Mouse (Mus musculus) liver, embryonic 12.5 days (tissue): ENCODE results near the gene Rrp7a. TPM values are rescaled to one million over a fixed set of nuclear protein-coding genes. Genes with fewer than 3 reads are reported as not detected.

Experiments
- ATAC-seq: fragments of 200-750 bp; cut with Nextera tagmentation; 2 replicates; pipeline ENCODE4 v1.8.0; 2017; ENCODE audit warnings: moderate number of reproducible peaks, mild to moderate bottlenecking, moderate library complexity
- H3K27ac ChIP-seq: fragments of 300-500 bp; sonication (generic); 2 replicates; pipeline ENCODE4 v1.5.1; 2016; ENCODE audit warnings: mild to moderate bottlenecking
- H3K27me3 ChIP-seq: fragments of 300-500 bp; sonication (generic); replicated peaks from 2 replicates; pipeline ENCODE4 v1.6.1; 2016; ENCODE audit warnings: mild to moderate bottlenecking, moderate library complexity
- H3K36me3 ChIP-seq: fragments of 300-500 bp; sonication (generic); 2 replicates; pipeline ENCODE4 v1.6.1; 2016; ENCODE audit warnings: mild to moderate bottlenecking, moderate library complexity
- H3K4me1 ChIP-seq: fragments of 300-500 bp; sonication (generic); 2 replicates; pipeline ENCODE4 v1.6.1; 2016
- H3K4me2 ChIP-seq: fragments of 300-500 bp; sonication (generic); 2 replicates; pipeline ENCODE4 v1.6.1; 2016; ENCODE audit warnings: mild to moderate bottlenecking, moderate library complexity
- H3K4me3 ChIP-seq: fragments of 300-500 bp; sonication (generic); 2 replicates; pipeline ENCODE4 v1.5.1; 2016; ENCODE audit warnings: mild to moderate bottlenecking, moderate library complexity
- H3K9ac ChIP-seq: fragments of 300-500 bp; sonication (generic); 2 replicates; pipeline ENCODE4 v1.6.1; 2016; ENCODE audit warnings: mild to moderate bottlenecking, moderate library complexity
- H3K9me3 ChIP-seq: fragments of 300-500 bp; sonication (generic); replicated peaks from 2 replicates; pipeline ENCODE4 v1.6.1; 2016; ENCODE audit warnings: mild to moderate bottlenecking, moderate library complexity
- WGBS: fragments of 180-500 bp; shearing (Covaris S2); methylation state at CpG from one replicate; pipeline ENCODE4 v1.1.7; 2016; ENCODE audit not compliant: insufficient replicate concordance; 5-methylcytosine and 5-hydroxymethylcytosine counted together
- polyA plus RNA-seq: library from polyadenylated mRNA; unstranded; fragments of >200 nt; fragmentation: Nextera tagmentation; extraction: Ambion mirVana; gene quantifications from 2 replicates; pipeline ENCODE4 v1.2.1, GENCODE M21; 2016

Rrp7a gene
- polyA plus RNA-seq, 1 experiment from 2014 or later = 42.3 TPM

GRCm38 (mm10) chr15:83075607-83076525 is 46.7 kb downstream of the Rrp7a start:
- H3K4me1 ChIP-seq = no peaks in the 10 kb centered on the region
- no peaks in the 10 kb centered on the region for H3K36me3 ChIP-seq
- WGBS = 15% methylated on average over 27 of the region's 27 CpGs
- no peak overlapping the region for H3K4me3 ChIP-seq
- H3K4me2 ChIP-seq = peak overlapping the region; percentile 38; the same call in 1 of the 2 replicates
- H3K27ac ChIP-seq = no peak overlapping the region
- no peak overlapping the region for H3K9ac ChIP-seq
- H3K9me3 ChIP-seq = no peaks in the 10 kb centered on the region
- ATAC-seq = no peak
- peaks cover 42% of the 10 kb centered on the region for H3K27me3 ChIP-seq

- H3K36me3 ChIP-seq = no peaks in the 10 kb centered on the region
- H3K4me1 ChIP-seq = no peaks in the 10 kb centered on the region
- H3K4me2 ChIP-seq = no peak overlapping the region
- no peaks in the 10 kb centered on the region for H3K9me3 ChIP-seq
- H3K9ac ChIP-seq = no peak overlapping the region
- ATAC-seq = no peak
- H3K27me3 ChIP-seq = peaks cover 42% of the 10 kb centered on the region
- no peak overlapping the region for H3K4me3 ChIP-seq
- H3K27ac ChIP-seq = no peak overlapping the region
- WGBS = 73% methylated on average over 4 of the region's 4 CpGs
Measured at GRCm38 (mm10) chr15:83074179-83074578, 48.4 kb downstream of the Rrp7a start.

GRCm38 (mm10) chr15:83071752-83072151 is 50.8 kb downstream of the Rrp7a start:
- Histone ChIP-seq H3K4me3 (no peak overlapping the region), H3K36me3 (no peaks in the 10 kb centered on the region), H3K4me2 (no peak overlapping the region), H3K4me1 (no peaks in the 10 kb centered on the region), H3K27ac (no peak overlapping the region), H3K27me3 (peaks cover 28% of the 10 kb centered on the region), H3K9me3 (no peaks in the 10 kb centered on the region), H3K9ac (no peak overlapping the region)
- 67% methylated on average over 5 of the region's 5 CpGs for WGBS
- ATAC-seq = no peak

GRCm38 (mm10) chr15:83070942-83071341 is 51.7 kb downstream of the Rrp7a start:
- no peak overlapping the region for H3K4me3 ChIP-seq
- WGBS = 52% methylated on average over 3 of the region's 3 CpGs
- no peaks in the 10 kb centered on the region for H3K36me3 ChIP-seq
- H3K4me1 ChIP-seq = no peaks in the 10 kb centered on the region
- no peak overlapping the region for H3K9ac ChIP-seq
- no peak overlapping the region for H3K4me2 ChIP-seq
- H3K9me3 ChIP-seq = no peaks in the 10 kb centered on the region
- no peak for ATAC-seq
- H3K27ac ChIP-seq = no peak overlapping the region
- peaks cover 20% of the 10 kb centered on the region for H3K27me3 ChIP-seq

- no peaks in the 10 kb centered on the region for H3K27me3 ChIP-seq
- no peak overlapping the region for H3K27ac ChIP-seq
- no peaks in the 10 kb centered on the region for H3K9me3 ChIP-seq
- no peak overlapping the region for H3K4me2 ChIP-seq
- no peaks in the 10 kb centered on the region for H3K36me3 ChIP-seq
- no peak for ATAC-seq
- no peak overlapping the region for H3K9ac ChIP-seq
- H3K4me3 ChIP-seq = no peak overlapping the region
- 74% methylated on average over 5 of the region's 5 CpGs for WGBS
- H3K4me1 ChIP-seq = no peaks in the 10 kb centered on the region
Measured at GRCm38 (mm10) chr15:83068270-83068669, 54.3 kb downstream of the Rrp7a start.

- no peak overlapping the region for H3K9ac ChIP-seq
- no peak overlapping the region for H3K4me2 ChIP-seq
- H3K9me3 ChIP-seq = no peaks in the 10 kb centered on the region
- WGBS = 69% methylated on average over 4 of the region's 4 CpGs
- peaks cover 8% of the 10 kb centered on the region for H3K4me1 ChIP-seq
- H3K4me3 ChIP-seq = no peak overlapping the region
- ATAC-seq = no peak
- no peak overlapping the region for H3K27ac ChIP-seq
- H3K27me3 ChIP-seq = peaks cover 12% of the 10 kb centered on the region
- H3K36me3 ChIP-seq = no peaks in the 10 kb centered on the region
Measured at GRCm38 (mm10) chr15:83065543-83065942, 57.1 kb downstream of the Rrp7a start.

Other genes with a start within 250 kb of the Rrp7a start
- 3.9 and 4.0 TPM in 2 replicates for gene Tcf20, start 134.9 kb downstream of the Rrp7a start, polyA plus RNA-seq
- 6.2 and 6.4 TPM in 2 replicates for gene Nfam1, start 89.5 kb downstream of the Rrp7a start, polyA plus RNA-seq
- 24.5 and 28.0 TPM in 2 replicates for gene Serhl, start 33.3 kb downstream of the Rrp7a start, polyA plus RNA-seq
- 83.0 and 86.7 TPM in 2 replicates for gene Poldip3, start 26.6 kb upstream of the Rrp7a start, polyA plus RNA-seq
- gene Cyb5r3, start 49.8 kb upstream of the Rrp7a start, polyA plus RNA-seq = 151 and 172 TPM in 2 replicates
- gene A4galt, start 129.0 kb upstream of the Rrp7a start, polyA plus RNA-seq = 0.08 TPM in 2 replicates
- 16.2 and 19.9 TPM in 2 replicates for gene Arfgap3, start 227.4 kb upstream of the Rrp7a start, polyA plus RNA-seq